Mouse (Mus musculus) lung, embryonic 15.5 days (tissue): ENCODE measurements at regions not wholly inside any gene's neighbourhood (a gene's known extent, or its start where the extent isn't known, plus 50 kb on each side); places are given as distances from the start of the nearest gene placed in this dataset.
A peak's percentile ranks its signal among the peaks of the same experiment; 100 is the strongest.
"Not testable (repeated sequence)": the region's sequence is repeated elsewhere in the genome, so short reads cannot be mapped to it uniquely, and the experiment has no call there.

ENCODE experiments used
- ATAC-seq: fragments of 200-750 bp; cut with Nextera tagmentation; 2 replicates; pipeline ENCODE4 v1.8.0; 2017; ENCODE audit warnings: moderate number of reproducible peaks, borderline replicate concordance; ENCODE audit not compliant: low FRiP score, low TSS enrichment; ENCODE audit errors: extremely low read depth
- H3K27ac ChIP-seq: fragments of 300-500 bp; sonication (generic); 2 replicates; pipeline ENCODE4 v1.5.1; 2015; ENCODE audit warnings: moderate library complexity, mild to moderate bottlenecking, inconsistent platforms
- H3K27me3 ChIP-seq: fragments of 300-500 bp; sonication (generic); 2 replicates; pipeline ENCODE4 v1.6.1; 2015; ENCODE audit warnings: inconsistent platforms
- H3K36me3 ChIP-seq: fragments of 300-500 bp; sonication (generic); 2 replicates; pipeline ENCODE4 v1.6.1; 2015; ENCODE audit warnings: inconsistent platforms
- H3K4me1 ChIP-seq: fragments of 300-500 bp; sonication (generic); 2 replicates; pipeline ENCODE4 v1.6.1; 2015; ENCODE audit warnings: inconsistent platforms
- H3K4me2 ChIP-seq: fragments of 300-500 bp; sonication (generic); 2 replicates; pipeline ENCODE4 v1.6.1; 2015; ENCODE audit warnings: inconsistent platforms, mild to moderate bottlenecking, moderate library complexity
- H3K4me3 ChIP-seq: fragments of 300-500 bp; sonication (generic); 2 replicates; pipeline ENCODE4 v1.5.1; 2015; ENCODE audit warnings: mild to moderate bottlenecking, inconsistent platforms
- H3K9ac ChIP-seq: fragments of 300-500 bp; sonication (generic); 2 replicates; pipeline ENCODE4 v1.6.1; 2015; ENCODE audit warnings: inconsistent platforms
- H3K9me3 ChIP-seq: fragments of 300-500 bp; sonication (generic); 2 replicates; pipeline ENCODE4 v1.6.1; 2016; ENCODE audit warnings: inconsistent platforms
- WGBS: fragments of 180-500 bp; shearing (Covaris S2); methylation state at CpG from one replicate; pipeline ENCODE4 v1.1.7; 2015; 5-methylcytosine and 5-hydroxymethylcytosine counted together

DNA sequence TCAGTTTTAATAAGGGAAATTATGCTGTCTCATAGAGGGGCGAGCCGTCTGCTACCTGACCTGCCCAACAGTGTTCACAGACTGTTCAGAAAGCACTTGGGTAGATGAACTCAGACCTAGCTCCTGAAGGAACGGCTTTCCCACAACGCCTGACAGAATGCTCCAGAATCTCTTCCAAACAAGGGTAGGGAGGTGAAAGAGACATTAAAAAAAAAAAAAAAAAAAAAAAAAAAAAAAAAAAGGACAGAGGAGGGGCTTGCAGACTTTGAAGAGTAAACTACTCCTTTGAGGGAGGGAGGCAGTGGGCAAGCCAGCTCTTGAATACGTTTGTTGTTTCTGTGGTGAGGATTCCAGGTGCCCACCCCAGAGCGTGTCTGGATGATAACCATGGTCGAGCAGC lies 81.6 kb downstream of the Cpn2 start:
- Histone ChIP-seq H3K9ac (no peak overlapping the region), H3K4me1 (peaks cover 69% of the 10 kb centered on the region), H3K36me3 (no peaks in the 10 kb centered on the region), H3K4me2 (peak overlapping the region; percentile 24), H3K9me3 (no peaks in the 10 kb centered on the region), H3K27ac (peak overlapping the region; percentile 86), H3K27me3 (no peaks in the 10 kb centered on the region), H3K4me3 (no peak overlapping the region)
- WGBS = 34% methylated on average over 7 of the region's 7 CpGs
- ATAC-seq = no peak

DNA sequence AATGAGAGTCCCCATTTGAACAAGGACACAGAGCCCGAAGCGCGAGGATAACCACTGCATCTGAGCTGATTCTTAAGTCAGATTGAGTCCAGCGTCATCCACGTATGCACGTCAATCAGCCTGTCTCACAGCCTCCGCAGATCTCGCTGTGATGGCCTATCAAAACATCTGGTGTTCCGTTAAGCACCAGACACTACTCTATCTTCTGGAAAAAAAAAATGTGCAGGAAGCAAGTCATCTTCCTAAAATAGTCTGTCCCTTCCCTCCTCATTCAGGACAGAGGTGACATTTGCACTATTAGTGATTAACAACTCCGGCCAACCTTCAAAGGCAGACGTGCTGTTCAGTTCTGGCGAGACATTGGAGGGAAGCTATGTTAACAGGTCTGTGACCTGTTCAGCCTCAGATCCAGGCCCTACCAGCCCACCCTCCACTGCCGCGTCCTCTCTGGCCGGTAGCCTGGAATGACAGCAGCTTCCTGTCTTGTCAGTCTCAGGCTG lies 81.0 kb downstream of the Cpn2 start:
- no peak for ATAC-seq
- Histone ChIP-seq H3K4me1 (peaks cover 74% of the 10 kb centered on the region), H3K9ac (no peak overlapping the region)

DNA sequence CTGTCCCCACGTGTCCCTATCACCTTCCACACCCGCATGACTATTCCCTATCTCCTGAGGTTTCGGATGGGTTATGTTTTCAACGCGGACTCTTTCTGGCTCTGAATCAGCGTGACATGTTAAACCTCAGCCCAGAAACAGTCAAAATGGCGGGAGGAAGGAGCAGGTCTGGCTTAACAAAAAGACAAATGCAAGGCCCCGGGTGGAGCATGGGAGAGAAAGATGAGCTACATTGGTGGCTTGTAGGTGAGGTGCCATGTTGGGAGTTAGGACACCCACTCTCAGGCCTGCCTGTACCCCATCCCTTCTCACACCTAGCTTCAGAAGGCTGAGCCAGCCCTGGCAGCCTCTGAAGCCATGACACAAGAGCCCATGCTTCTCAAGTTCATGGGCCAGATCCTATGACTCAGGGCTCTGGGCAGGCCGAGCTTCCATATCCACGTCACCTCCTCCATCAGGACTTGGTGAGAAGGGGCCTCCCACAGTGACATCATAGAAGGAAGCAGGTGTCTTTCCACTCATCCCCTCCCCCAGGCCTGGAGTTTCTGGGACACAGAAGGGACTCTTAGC lies 80.5 kb downstream of the Cpn2 start:
- Histone ChIP-seq H3K4me1 (peaks cover 75% of the 10 kb centered on the region), H3K9ac (no peak overlapping the region)
- no peak for ATAC-seq

More for the DNA sequence above, 81.0 kb downstream of the Cpn2 start:
- Histone ChIP-seq H3K27me3 (no peaks in the 10 kb centered on the region), H3K4me3 (no peak overlapping the region), H3K9me3 (no peaks in the 10 kb centered on the region), H3K27ac (peak overlapping the region; percentile 86), H3K4me2 (peak overlapping the region; percentile 24), H3K36me3 (no peaks in the 10 kb centered on the region)
- WGBS = 37% methylated on average over 15 of the region's 15 CpGs

DNA sequence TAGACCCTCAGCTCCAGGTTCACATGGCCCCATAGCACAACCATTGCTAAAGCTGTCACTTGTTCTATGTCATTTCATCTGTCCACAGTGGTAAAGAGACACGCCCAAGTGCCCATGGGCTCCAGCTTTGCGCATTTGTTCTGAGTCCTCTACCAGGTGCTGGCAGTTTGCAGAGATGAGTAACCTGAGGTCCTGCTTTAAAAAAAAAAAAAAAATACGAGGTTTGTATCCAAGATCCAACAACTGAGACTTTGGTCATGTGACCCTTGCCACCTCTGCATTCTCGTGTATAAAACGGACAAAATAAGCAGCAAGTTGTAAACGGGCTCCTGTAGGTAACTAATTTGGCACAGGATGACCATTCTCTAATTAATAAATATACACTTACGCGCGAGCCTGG lies 79.9 kb downstream of the Cpn2 start:
- 38% methylated on average over 9 of the region's 9 CpGs for WGBS
- no peak for ATAC-seq
- no peaks in the 10 kb centered on the region for H3K36me3 ChIP-seq
- H3K4me1 ChIP-seq = peaks cover 75% of the 10 kb centered on the region
- no peaks in the 10 kb centered on the region for H3K9me3 ChIP-seq
- no peaks in the 10 kb centered on the region for H3K27me3 ChIP-seq
- peak overlapping the region; percentile 15; the same call in 1 of the 2 replicates for H3K4me3 ChIP-seq
- peak overlapping the region; percentile 86 for H3K27ac ChIP-seq
- peak overlapping the region; percentile 51 for H3K4me2 ChIP-seq
- no peak overlapping the region for H3K9ac ChIP-seq

More for the DNA sequence above, 80.5 kb downstream of the Cpn2 start:
- H3K27me3 ChIP-seq = no peaks in the 10 kb centered on the region
- no peak overlapping the region for H3K4me2 ChIP-seq
- peak overlapping the region; percentile 86 for H3K27ac ChIP-seq
- no peaks in the 10 kb centered on the region for H3K9me3 ChIP-seq
- no peaks in the 10 kb centered on the region for H3K36me3 ChIP-seq
- WGBS = 41% methylated on average over 10 of the region's 10 CpGs
- H3K4me3 ChIP-seq = no peak overlapping the region

DNA sequence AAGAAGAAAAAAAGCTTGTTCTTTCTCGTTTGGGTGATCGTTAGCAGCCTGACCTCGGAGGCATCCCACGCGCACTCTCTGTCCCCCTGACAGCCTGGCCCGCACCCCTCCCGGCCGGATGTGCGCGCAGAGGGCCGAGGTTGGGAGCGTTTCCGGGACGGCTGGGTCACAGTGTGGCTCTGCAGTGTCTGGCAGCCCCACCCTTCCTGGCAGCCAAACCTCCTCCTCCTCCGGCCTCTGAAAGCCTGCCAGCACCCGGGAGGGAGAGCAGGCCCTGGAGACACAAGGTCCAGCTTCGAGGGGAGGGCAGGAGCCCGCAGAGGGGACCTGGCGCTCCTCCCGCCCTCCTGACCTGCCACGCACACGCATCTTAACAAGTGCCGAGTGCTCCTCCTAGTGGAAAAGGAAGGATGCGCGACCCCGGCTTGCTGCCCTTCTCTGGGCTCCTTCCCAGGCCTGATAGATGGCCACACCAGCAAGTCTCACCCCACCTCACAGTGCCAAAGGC lies 79.3 kb downstream of the Cpn2 start:
- peak overlapping the region; percentile 86 for H3K27ac ChIP-seq
- H3K4me2 ChIP-seq = peak overlapping the region; percentile 51
- under 1% methylated on average over 26 of the region's 26 CpGs for WGBS
- no peaks in the 10 kb centered on the region for H3K9me3 ChIP-seq
- H3K36me3 ChIP-seq = no peaks in the 10 kb centered on the region
- peak; percentile 74 for ATAC-seq
- H3K4me1 ChIP-seq = peaks cover 79% of the 10 kb centered on the region
- H3K27me3 ChIP-seq = no peaks in the 10 kb centered on the region
- H3K9ac ChIP-seq = no peak overlapping the region; the same call in 1 of the 2 replicates
- peak overlapping the region; percentile 15 for H3K4me3 ChIP-seq

DNA sequence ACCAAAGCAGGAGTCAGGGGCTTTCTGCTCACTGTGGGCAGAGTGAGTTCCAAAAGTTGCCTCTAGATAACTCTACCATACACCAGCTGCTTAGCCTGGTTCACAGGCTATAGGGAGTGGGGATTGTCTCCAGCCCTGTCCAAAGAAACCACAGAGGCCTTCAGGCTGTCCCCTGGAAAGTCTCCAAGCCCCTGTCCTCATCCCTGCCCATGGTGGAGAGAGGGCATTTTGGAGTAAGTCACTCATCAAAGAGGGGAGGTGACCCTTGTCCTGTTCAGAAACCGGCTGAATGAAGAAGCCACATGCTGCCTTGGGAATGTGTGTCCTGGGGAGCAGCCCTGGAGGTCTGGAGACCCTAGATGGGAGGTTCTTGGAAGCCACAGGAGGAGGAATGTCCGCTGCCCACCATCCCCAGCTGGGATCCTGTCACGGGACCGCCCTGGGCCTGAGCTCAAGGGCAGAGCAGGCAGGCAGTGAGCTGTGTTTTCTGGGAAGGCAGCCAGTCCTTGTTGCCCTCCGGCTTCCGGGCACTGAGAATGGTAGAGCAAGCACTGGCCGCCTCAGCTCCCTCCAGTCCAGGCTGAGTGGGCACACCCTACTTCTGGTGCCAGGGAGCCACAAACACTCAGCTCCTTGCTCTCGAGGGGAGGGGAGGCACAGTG lies 78.4 kb downstream of the Cpn2 start:
- no peaks in the 10 kb centered on the region for H3K36me3 ChIP-seq
- ATAC-seq = no peak
- H3K27me3 ChIP-seq = no peaks in the 10 kb centered on the region
- peaks cover 86% of the 10 kb centered on the region for H3K4me1 ChIP-seq
- H3K27ac ChIP-seq = peak overlapping the region; percentile 86
- no peak overlapping the region for H3K4me2 ChIP-seq
- no peak overlapping the region for H3K9ac ChIP-seq
- no peaks in the 10 kb centered on the region for H3K9me3 ChIP-seq
- WGBS = 56% methylated on average over 8 of the region's 8 CpGs
- no peak overlapping the region for H3K4me3 ChIP-seq

DNA sequence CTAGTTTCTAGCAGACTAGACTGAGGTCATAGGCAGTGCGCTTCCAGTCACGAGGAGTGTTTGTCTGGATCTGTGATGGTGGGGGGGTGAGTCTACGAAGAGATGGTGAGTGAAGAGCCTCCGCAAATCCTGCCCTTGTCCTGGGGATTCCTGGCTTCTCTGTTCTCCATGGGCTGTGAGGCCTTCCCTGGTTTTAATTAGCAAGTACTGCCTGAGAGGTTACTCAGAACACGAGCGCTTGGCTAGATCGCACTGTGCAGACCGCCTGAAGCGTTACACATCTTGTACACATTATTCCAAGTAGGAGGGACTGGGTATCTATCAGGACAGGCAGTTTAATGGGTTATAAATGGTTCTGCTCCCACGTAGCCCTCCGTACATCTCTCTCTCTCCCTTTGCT lies 76.9 kb downstream of the Cpn2 start:
- no peaks in the 10 kb centered on the region for H3K27me3 ChIP-seq
- no peaks in the 10 kb centered on the region for H3K36me3 ChIP-seq
- H3K27ac ChIP-seq = 0 out of 2 replicates have a peak overlapping the region, but pooled peaks have one; percentile 4
- peaks cover 86% of the 10 kb centered on the region for H3K4me1 ChIP-seq
- ATAC-seq = no peak
- H3K4me3 ChIP-seq = no peak overlapping the region
- no peak overlapping the region for H3K4me2 ChIP-seq
- H3K9me3 ChIP-seq = no peaks in the 10 kb centered on the region
- no peak overlapping the region for H3K9ac ChIP-seq
- WGBS = 61% methylated on average over 11 of the region's 11 CpGs

DNA sequence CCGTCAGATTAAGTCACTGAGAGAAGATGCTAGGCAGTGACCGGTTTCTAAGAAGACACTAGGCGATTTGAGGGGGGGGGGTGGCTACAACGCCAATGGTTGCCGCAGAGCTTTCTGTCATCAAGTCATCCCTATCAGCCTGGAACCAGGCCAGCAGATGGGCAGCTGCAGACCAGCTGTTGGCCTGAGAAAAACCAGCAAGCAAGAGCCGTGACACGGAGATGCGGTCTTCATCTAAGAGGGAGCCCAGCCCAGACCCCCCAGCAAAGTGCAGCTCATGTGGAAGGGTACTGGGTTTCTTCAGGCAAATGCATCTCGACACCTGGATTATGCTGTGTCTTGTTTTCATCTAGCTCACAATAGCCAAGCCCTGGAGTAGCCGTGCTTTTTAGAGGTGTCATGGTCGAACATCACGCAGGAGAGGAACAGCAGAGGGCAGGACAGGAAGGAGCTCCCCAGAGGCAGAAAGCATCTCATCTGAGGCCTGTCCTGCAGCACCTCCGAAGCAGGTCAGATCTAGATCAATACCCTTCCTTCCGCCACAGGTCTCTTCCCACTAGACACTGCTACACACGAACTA lies 76.3 kb downstream of the Cpn2 start:
- H3K27ac ChIP-seq = no peak overlapping the region
- 47% methylated on average over 15 of the region's 15 CpGs for WGBS
- no peak for ATAC-seq
- H3K9me3 ChIP-seq = no peaks in the 10 kb centered on the region
- H3K4me1 ChIP-seq = peaks cover 84% of the 10 kb centered on the region
- H3K36me3 ChIP-seq = no peaks in the 10 kb centered on the region
- H3K4me3 ChIP-seq = no peak overlapping the region
- H3K9ac ChIP-seq = no peak overlapping the region
- no peaks in the 10 kb centered on the region for H3K27me3 ChIP-seq
- no peak overlapping the region for H3K4me2 ChIP-seq

DNA sequence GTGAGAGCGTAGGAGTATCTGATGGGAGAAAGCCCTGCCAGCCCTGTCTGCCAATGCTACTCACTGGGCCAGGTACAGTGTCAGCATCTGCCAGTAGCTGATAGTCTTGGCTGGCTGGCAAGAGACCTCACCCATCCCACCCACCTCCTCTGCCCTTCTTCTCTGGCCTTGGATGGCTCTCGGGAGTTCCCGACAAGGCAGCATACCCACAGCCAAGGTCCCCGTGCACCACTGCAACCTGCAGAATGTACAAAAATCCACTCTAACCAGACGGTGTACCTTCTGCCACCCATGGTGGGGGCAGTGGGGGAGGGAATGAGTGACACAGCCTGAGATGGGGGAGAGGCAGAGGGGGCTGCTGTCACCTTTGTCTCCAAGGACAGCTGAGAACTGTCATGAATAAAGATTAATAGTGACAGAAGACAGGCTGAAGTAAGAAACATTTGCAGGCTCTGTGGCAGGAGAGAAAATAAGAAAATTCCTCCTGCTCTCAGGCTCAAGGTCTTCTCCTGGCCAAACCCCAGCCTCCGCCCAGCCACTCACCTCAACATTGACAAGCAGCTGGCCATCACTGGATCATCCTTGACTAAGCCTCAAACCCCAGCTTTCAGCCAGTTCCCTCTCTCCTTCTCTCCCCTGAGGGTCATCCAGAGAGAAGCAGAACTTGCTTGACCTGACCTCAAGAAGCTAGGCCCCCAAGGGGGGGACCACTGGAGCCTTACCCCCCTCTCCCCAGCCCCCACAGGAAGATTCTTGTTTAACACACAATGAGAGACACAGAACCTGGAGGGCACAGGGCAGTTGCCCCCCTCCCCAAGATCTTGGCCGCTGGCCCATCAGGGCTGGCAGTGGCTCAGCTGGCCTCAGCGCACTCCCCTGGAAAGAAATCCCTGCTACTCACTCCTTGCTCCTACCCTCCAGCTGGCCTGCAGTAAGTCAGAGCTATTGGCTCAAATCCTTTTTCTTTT lies 73.7 kb downstream of the Cpn2 start:
- WGBS = 36% methylated on average over 8 of the region's 8 CpGs
- Histone ChIP-seq H3K9me3 (no peaks in the 10 kb centered on the region), H3K27ac (peak overlapping the region; percentile 62), H3K4me1 (peaks cover 58% of the 10 kb centered on the region), H3K4me2 (peak overlapping the region; percentile 16; the same call in 1 of the 2 replicates), H3K9ac (no peak overlapping the region), H3K27me3 (no peaks in the 10 kb centered on the region), H3K36me3 (no peaks in the 10 kb centered on the region), H3K4me3 (no peak overlapping the region)
- ATAC-seq = peak; percentile 75; the same call in 1 of the 2 replicates

DNA sequence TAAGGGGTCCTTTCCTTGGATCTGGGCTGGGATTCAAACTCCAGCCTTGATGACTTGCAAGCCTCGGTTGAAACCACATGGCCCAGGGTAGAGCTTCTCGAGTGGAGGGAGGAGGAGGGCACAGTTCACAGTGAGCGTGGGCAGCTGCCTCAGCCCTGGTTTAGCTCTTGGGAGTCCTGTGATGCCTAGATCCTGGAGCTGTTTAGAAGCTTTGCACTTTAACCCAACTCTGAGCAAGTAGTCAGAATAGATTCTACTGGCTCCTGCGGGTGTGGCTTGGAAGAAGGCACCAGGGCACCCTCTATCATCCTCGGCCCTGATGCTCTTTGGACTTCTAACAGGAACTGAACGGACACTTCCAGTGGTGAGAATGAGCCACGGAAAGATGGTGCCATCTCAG lies 72.5 kb downstream of the Cpn2 start:
- Histone ChIP-seq H3K4me3 (no peak overlapping the region), H3K27ac (peak overlapping the region; percentile 62), H3K4me2 (no peak overlapping the region), H3K4me1 (peaks cover 50% of the 10 kb centered on the region), H3K9ac (0 out of 2 replicates have a peak overlapping the region, but pooled peaks have one; percentile 14), H3K36me3 (no peaks in the 10 kb centered on the region), H3K27me3 (no peaks in the 10 kb centered on the region), H3K9me3 (no peaks in the 10 kb centered on the region)
- WGBS = 71% methylated on average over 7 of the region's 7 CpGs
- ATAC-seq = no peak

DNA sequence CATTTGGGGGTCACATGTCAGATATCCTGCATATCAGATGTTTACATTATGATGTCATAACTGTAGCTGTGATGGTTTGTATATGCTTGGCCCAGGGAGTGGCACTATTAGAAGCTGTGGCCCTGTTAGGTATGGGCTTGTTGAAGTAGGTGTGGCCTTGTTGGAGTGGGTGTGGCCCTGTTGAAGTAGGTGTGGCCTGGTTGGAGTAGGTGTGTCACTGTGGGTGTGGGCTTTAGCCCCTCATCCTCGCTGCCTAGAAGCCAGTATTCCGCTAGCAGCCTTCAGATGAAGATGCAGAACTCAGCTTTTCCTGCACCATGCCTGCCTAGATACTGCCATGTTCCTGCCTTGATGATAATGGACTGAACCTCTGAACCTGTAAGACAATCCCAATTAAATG lies 71.4 kb downstream of the Cpn2 start:
- H3K36me3 ChIP-seq, H3K9ac ChIP-seq, H3K4me3 ChIP-seq, H3K27me3 ChIP-seq, ATAC-seq, H3K27ac ChIP-seq, H3K4me2 ChIP-seq, H3K9me3 ChIP-seq: not testable (repeated sequence)
- peaks cover 42% of the 10 kb centered on the region for H3K4me1 ChIP-seq
- 81% methylated on average over 2 of the region's 2 CpGs for WGBS
